Mouse (Mus musculus) myocyte (in vitro differentiated cells): Measurements from ENCODE around the gene Cd320. TPM values are rescaled to one million over a fixed set of nuclear protein-coding genes. Genes with fewer than 3 reads are reported as not detected.

Experiments used
- H3K27me3 ChIP-seq: one replicate; pipeline ENCODE4 v1.6.1; 2011; ENCODE audit not compliant: control insufficient read depth, insufficient read depth, insufficient read length
- H3K36me3 ChIP-seq: one replicate; pipeline ENCODE4 v1.6.1; 2011; ENCODE audit not compliant: control insufficient read depth, insufficient read depth
- H3K4me2 ChIP-seq: one replicate; pipeline ENCODE4 v1.6.1; 2011; ENCODE audit warnings: low read depth, control low read depth
- H3K4me3 ChIP-seq: one replicate; pipeline ENCODE4 v1.5.1; 2011; ENCODE audit warnings: mild to moderate bottlenecking, control low read depth, moderate library complexity
- H3K79me2 ChIP-seq: one replicate; pipeline ENCODE4 v1.6.1; 2011; ENCODE audit not compliant: control insufficient read depth, insufficient read depth
- H3ac ChIP-seq: one replicate; pipeline ENCODE4 v1.6.1; 2011; ENCODE audit not compliant: control insufficient read depth, insufficient read length
- CEBPB ChIP-seq: IDR thresholded peaks from 2 replicates; pipeline ENCODE4 v1.6.1; 2011; ENCODE audit warnings: mild to moderate bottlenecking, moderate library complexity; ENCODE audit not compliant: poor library complexity, insufficient read depth, severe bottlenecking
- E2F4 ChIP-seq: IDR thresholded peaks from one replicate; pipeline ENCODE4 v1.6.1; 2011; ENCODE audit warnings: mild to moderate bottlenecking, control low read depth, moderate library complexity; ENCODE audit not compliant: insufficient read depth
- MAX ChIP-seq: IDR thresholded peaks from one replicate; pipeline ENCODE4 v1.6.1; 2011; ENCODE audit warnings: low read depth, mild to moderate bottlenecking, control low read depth
- MYOD1 ChIP-seq, 3 experiments: IDR thresholded peaks; one replicate each; pipeline ENCODE4 v1.6.1; 2011; ENCODE audit warnings: control low read depth in 2 of 3, low read depth in 2 of 3, mild to moderate bottlenecking in 2 of 3, moderate library complexity in 1 of 3; ENCODE audit not compliant: insufficient read length in 2 of 3, control insufficient read depth in 1 of 3
- MYOG ChIP-seq, 3 experiments: IDR thresholded peaks; one replicate each; pipeline ENCODE4 v1.6.1; 2011; ENCODE audit warnings: control low read depth in 2 of 3, low read depth in 2 of 3, mild to moderate bottlenecking in 2 of 3; ENCODE audit not compliant: insufficient read length in 2 of 3, control insufficient read depth in 1 of 3, insufficient read depth in 1 of 3
- POLR2A ChIP-seq: IDR thresholded peaks from one replicate; pipeline ENCODE4 v1.6.1; 2011; ENCODE audit warnings: low read depth, mild to moderate bottlenecking, control low read depth, moderate library complexity; ENCODE audit not compliant: insufficient read length
- POLR2AphosphoS2 ChIP-seq: IDR thresholded peaks from one replicate; pipeline ENCODE4 v1.6.1; 2011; ENCODE audit warnings: low read depth, control low read depth; ENCODE audit not compliant: insufficient read length
- REST ChIP-seq: IDR thresholded peaks from one replicate; pipeline ENCODE4 v1.6.1; 2011; ENCODE audit warnings: mild to moderate bottlenecking, control low read depth, moderate library complexity; ENCODE audit not compliant: insufficient read depth, insufficient read length
- SRF ChIP-seq: IDR thresholded peaks from one replicate; pipeline ENCODE4 v1.6.1; 2011; ENCODE audit warnings: low read depth; ENCODE audit not compliant: control insufficient read depth, insufficient read length
- TCF12 ChIP-seq: IDR thresholded peaks from one replicate; pipeline ENCODE4 v1.6.1; 2011; ENCODE audit warnings: mild to moderate bottlenecking, control low read depth; ENCODE audit not compliant: poor library complexity, insufficient read depth, severe bottlenecking
- TCF3 ChIP-seq: IDR thresholded peaks from one replicate; pipeline ENCODE4 v1.6.1; 2011; ENCODE audit warnings: low read depth, control low read depth; ENCODE audit not compliant: insufficient read length
- USF1 ChIP-seq: IDR thresholded peaks from one replicate; pipeline ENCODE4 v1.6.1; 2011; ENCODE audit warnings: low read depth, mild to moderate bottlenecking, control low read depth, moderate library complexity
- polyA plus RNA-seq: library from polyadenylated mRNA; unstranded; fragments of >200 nt; fragmentation: generic; extraction: Trizol; gene quantifications from one replicate; pipeline ENCODE4 v1.2.1, GENCODE M21; 2012; ENCODE audit warnings: missing spikeins

Cd320 gene
- polyA plus RNA-seq, 1 experiment = 83.1 TPM

DNA sequence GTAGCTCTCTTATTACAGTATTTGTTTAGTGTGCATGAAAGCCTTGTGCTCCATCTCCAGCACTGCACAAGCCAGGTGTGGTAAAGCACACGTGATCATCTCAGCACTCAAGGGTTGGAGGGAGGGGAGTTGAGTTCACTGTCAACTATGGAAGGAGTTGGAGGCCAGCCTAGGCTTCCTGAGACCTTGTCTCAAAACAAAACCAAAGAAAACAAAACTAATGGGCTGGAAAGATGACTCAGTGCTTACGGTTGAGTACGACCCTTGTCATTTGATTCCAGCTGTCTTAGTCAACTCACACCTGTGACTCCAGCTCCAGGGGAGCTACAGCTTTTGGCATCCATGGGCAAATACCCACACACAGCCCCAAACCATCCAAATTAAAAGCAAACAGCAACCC lies 30.4 kb upstream of the Cd320 start:
- H3K4me2 ChIP-seq = peak overlapping the region; percentile 34
- TF ChIP-seq USF1 (peak; percentile 74), REST (no peak), MYOD1 (IDR thresholded peaks at IDR 0.05; ENCODE audit: control insufficient read depth in 1 of 3, insufficient read length in 2 of 3, low read depth in 2 of 3) (peak in 1 of 3 experiments; percentile 57), CEBPB (no peak)
- no peaks in the 10 kb centered on the region for H3K36me3 ChIP-seq
- no peak overlapping the region for H3ac ChIP-seq
- H3K79me2 ChIP-seq = no peaks in the 10 kb centered on the region
- no peak overlapping the region for H3K4me3 ChIP-seq
- no peaks in the 10 kb centered on the region for H3K27me3 ChIP-seq

GRCm38 (mm10) chr17:33812990-33813389 lies 29.9 kb upstream of the Cd320 start:
- no peaks in the 10 kb centered on the region for H3K36me3 ChIP-seq
- no peaks in the 10 kb centered on the region for H3K27me3 ChIP-seq
- H3K4me3 ChIP-seq = no peak overlapping the region
- H3K79me2 ChIP-seq = no peaks in the 10 kb centered on the region
- peak overlapping the region; percentile 34 for H3K4me2 ChIP-seq
- no peak for TF ChIP-seq POLR2A
- TF ChIP-seq MYOD1 (IDR thresholded peaks at IDR 0.05; ENCODE audit: control insufficient read depth in 1 of 3, insufficient read length in 2 of 3, low read depth in 2 of 3) = peak in 1 of 3 experiments; percentile 21
- H3ac ChIP-seq = no peak overlapping the region

DNA sequence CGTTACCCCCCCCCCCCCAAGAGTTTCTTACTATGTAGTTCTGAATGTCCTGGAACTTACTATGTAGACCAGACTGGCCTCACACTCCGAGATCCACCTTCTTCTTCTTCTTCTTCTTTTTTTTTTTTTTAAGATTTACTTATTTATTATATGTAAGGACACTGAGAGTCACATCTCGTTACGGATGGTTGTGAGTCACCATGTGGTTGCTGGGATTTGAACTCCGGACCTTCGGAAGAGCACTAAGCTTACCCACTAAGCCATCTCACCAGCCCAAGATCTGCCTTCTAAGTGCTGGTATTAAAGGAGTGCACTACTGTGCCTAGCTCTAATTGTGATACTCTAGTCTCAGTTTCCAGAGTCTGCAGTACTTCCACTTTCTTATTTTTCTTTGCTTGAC lies 27.5 kb upstream of the Cd320 start:
- Histone ChIP-seq H3K79me2 (no peaks in the 10 kb centered on the region), H3K36me3 (no peaks in the 10 kb centered on the region), H3K4me3 (no peak overlapping the region), H3ac (no peak overlapping the region), H3K4me2 (no peak overlapping the region), H3K27me3 (no peaks in the 10 kb centered on the region)
- TF ChIP-seq CEBPB (no peak), MAX (no peak), MYOD1 (IDR thresholded peaks at IDR 0.05; ENCODE audit: control insufficient read depth in 1 of 3, insufficient read length in 2 of 3, low read depth in 2 of 3) (no peak), MYOG (IDR thresholded peaks at IDR 0.05; ENCODE audit: control insufficient read depth in 1 of 3, insufficient read depth in 1 of 3, insufficient read length in 2 of 3, low read depth in 2 of 3) (no peak), POLR2A (no peak), TCF12 (no peak), TCF3 (no peak), SRF (no peak), REST (no peak), E2F4 (no peak)

- Histone ChIP-seq H3K36me3 (peaks cover 12% of the 10 kb centered on the region), H3K4me2 (peak overlapping the region; percentile 91), H3K4me3 (peak overlapping the region; percentile 26), H3K79me2 (no peaks in the 10 kb centered on the region), H3ac (no peak overlapping the region), H3K27me3 (no peaks in the 10 kb centered on the region)
- TF ChIP-seq SRF (no peak), REST (no peak), TCF3 (no peak), POLR2A (no peak), POLR2AphosphoS2 (no peak), USF1 (no peak), MAX (no peak), MYOD1 (IDR thresholded peaks at IDR 0.05; ENCODE audit: control insufficient read depth in 1 of 3, insufficient read length in 2 of 3, low read depth in 2 of 3) (no peak), TCF12 (no peak), CEBPB (no peak), MYOG (IDR thresholded peaks at IDR 0.05; ENCODE audit: control insufficient read depth in 1 of 3, insufficient read depth in 1 of 3, insufficient read length in 2 of 3, low read depth in 2 of 3) (no peak), E2F4 (no peak)
Measured at GRCm38 (mm10) chr17:33816612-33817011, 26.3 kb upstream of the Cd320 start.

GRCm38 (mm10) chr17:33817184-33817968 lies 25.5 kb upstream of the Cd320 start:
- Histone ChIP-seq H3K27me3 (no peaks in the 10 kb centered on the region), H3K4me3 (peak overlapping the region; percentile 26), H3K79me2 (peaks cover 2% of the 10 kb centered on the region), H3ac (peak overlapping the region; percentile 7), H3K36me3 (peaks cover 20% of the 10 kb centered on the region), H3K4me2 (peak overlapping the region; percentile 91)
- TF ChIP-seq MYOG (IDR thresholded peaks at IDR 0.05; ENCODE audit: control insufficient read depth in 1 of 3, insufficient read depth in 1 of 3, insufficient read length in 2 of 3, low read depth in 2 of 3) = peak; percentile 15 to 88 (median 79)
- peak; percentile 77 for TF ChIP-seq POLR2A
- no peak for TF ChIP-seq SRF
- TF ChIP-seq MYOD1 (IDR thresholded peaks at IDR 0.05; ENCODE audit: control insufficient read depth in 1 of 3, insufficient read length in 2 of 3, low read depth in 2 of 3) = peak in 2 of 3 experiments; percentile 68 to 90
- TF ChIP-seq E2F4 = no peak
- TF ChIP-seq USF1 = no peak
- peak; percentile 31 for TF ChIP-seq TCF3
- no peak for TF ChIP-seq REST
- no peak for TF ChIP-seq TCF12
- peak; percentile 86 for TF ChIP-seq POLR2AphosphoS2
